In the genomic region with DNA sequence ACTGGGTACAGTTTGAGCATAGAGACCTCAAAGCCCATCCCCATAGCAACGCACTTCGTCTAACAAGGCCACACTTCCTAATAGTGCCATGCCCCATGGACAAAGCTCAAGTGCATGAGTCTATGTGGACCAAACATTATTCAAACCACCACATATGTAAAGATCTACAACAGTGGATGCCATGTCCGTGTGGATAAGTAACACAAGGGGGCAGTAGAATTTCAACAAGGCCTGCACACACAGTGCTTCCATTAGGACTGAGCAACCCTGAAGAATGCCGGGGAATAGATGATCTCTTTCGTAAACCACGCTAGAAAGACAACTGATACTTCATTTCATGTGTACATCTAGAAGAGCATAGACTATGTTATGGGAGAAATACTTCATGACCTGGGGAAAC, we compare ENCODE assay signal across 18 mouse cellular contexts. TPM values are rescaled to one million over a fixed set of nuclear protein-coding genes. Genes with fewer than 3 reads are reported as not detected.
DNase-seq lines count a peak whose midpoint lies in the region; ATAC-seq and TF ChIP-seq lines count a peak whose summit lies in the region.
"Had no signal": no experiment of that assay in that cellular context is flagged by ENCODE, and none has a peak within 500 bp of the region (broad histone marks: within the 10 kb centered on the region; RNA-seq: fewer than 3 reads in every experiment).

No protein-coding gene starts in this region.

- no peak for ATAC-seq in forebrain, postnatal 0 days
- no peak for ATAC-seq in forebrain, embryonic 15.5 days (replicated peaks)
- ATAC-seq in liver, embryonic 11.5 days (replicated peaks; ENCODE audit: low FRiP score) = no peak
- ATAC-seq: forebrain, embryonic 16.5 days had no signal

- no peak overlapping the region for H3K4me2 ChIP-seq in forebrain, postnatal 0 days (ENCODE audit: low read depth)
- no peak overlapping the region for H3K4me2 ChIP-seq in forebrain, embryonic 15.5 days (replicated peaks)
- H3K4me2 ChIP-seq in liver, embryonic 11.5 days = no peak overlapping the region
- H3K4me2 ChIP-seq: heart, embryonic 15.5 days; hindbrain, embryonic 14.5 days had no signal

- no peaks in the 10 kb centered on the region for H3K79me2 ChIP-seq in liver, adult 2 months (ENCODE audit: control insufficient read depth, insufficient read depth, low read length)

- H3K36me3 ChIP-seq in forebrain, postnatal 0 days (ENCODE audit: insufficient read depth) = no peaks in the 10 kb centered on the region
- H3K36me3 ChIP-seq in forebrain, embryonic 15.5 days = no peaks in the 10 kb centered on the region
- no peaks in the 10 kb centered on the region for H3K36me3 ChIP-seq in liver, adult 2 months (ENCODE audit: control insufficient read depth, insufficient read depth, low read length)
- no peaks in the 10 kb centered on the region for H3K36me3 ChIP-seq in liver, embryonic 11.5 days (ENCODE audit: control insufficient read depth, insufficient read depth, low read length)
- H3K36me3 ChIP-seq in E14TG2a.4 (ENCODE audit: insufficient read depth, low read length) = no peaks in the 10 kb centered on the region
- H3K36me3 ChIP-seq: heart, embryonic 15.5 days had no signal

- no peak overlapping the region for H3K4me3 ChIP-seq in forebrain, postnatal 0 days (ENCODE audit: low read depth, low read length)
- H3K4me3 ChIP-seq in forebrain, embryonic 15.5 days = no peak overlapping the region
- H3K4me3 ChIP-seq in liver, adult 2 months (ENCODE audit: insufficient read depth, low read depth, low read length) = no peak overlapping the region
- no peak overlapping the region for H3K4me3 ChIP-seq in liver, embryonic 11.5 days (ENCODE audit: low read depth, low read length)
- no peak overlapping the region for H3K4me3 ChIP-seq in E14TG2a.4 (replicated peaks; ENCODE audit: low read length)
- H3K4me3 ChIP-seq: heart, embryonic 15.5 days; megakaryocyte, embryonic 14.5 days had no signal

- DNase-seq in forebrain, postnatal 0 days = no peak
- peak; percentile 18 for DNase-seq in liver, adult 2 months (ENCODE audit: extremely low read depth, low read depth, low spot score)
- no peak for DNase-seq in liver, embryonic 11.5 days (ENCODE audit: low spot score)
- DNase-seq in embryo, embryonic 10.5 days (ENCODE audit: low spot score) = peak; percentile 19
- DNase-seq in thymus, postnatal 25 days = no peak
- no peak for DNase-seq in spleen, postnatal 4 days (ENCODE audit: low spot score in 2 of 2)
- DNase-seq: adrenal gland, adult 8-10 months; cerebellum, postnatal 14 days; gastrocnemius, postnatal 25 days; kidney, postnatal 10 days; thymus, adult 18-20 months had no signal

- H3K27ac ChIP-seq in forebrain, postnatal 0 days (ENCODE audit: low read depth, low read length) = no peak overlapping the region
- no peak overlapping the region for H3K27ac ChIP-seq in forebrain, embryonic 15.5 days (replicated peaks)
- H3K27ac ChIP-seq in liver, adult 2 months (replicated peaks; ENCODE audit: insufficient read depth, low read depth, low read length) = no peak overlapping the region
- no peak overlapping the region for H3K27ac ChIP-seq in liver, embryonic 11.5 days (ENCODE audit: low read depth, low read length)
- H3K27ac ChIP-seq: heart, embryonic 15.5 days; hindbrain, embryonic 14.5 days had no signal

- WGBS in forebrain, postnatal 0 days = 77% methylated on average over 6 of the region's 6 CpGs
- 82% methylated on average over 6 of the region's 6 CpGs for WGBS in forebrain, embryonic 15.5 days
- 80% methylated on average over 6 of the region's 6 CpGs for WGBS in liver, adult 2 months
- 72% methylated on average over 6 of the region's 6 CpGs for WGBS in liver, embryonic 11.5 days

- peak; percentile 24; the same call in 1 of the 2 replicates for TF ChIP-seq CTCF in forebrain, postnatal 0 days (IDR thresholded peaks at IDR 0.05; ENCODE audit: low read depth)
- TF ChIP-seq CTCF in liver, adult 2 months (IDR thresholded peaks at IDR 0.05; ENCODE audit: low read depth, low read length) = no peak
- peak; percentile 42 for TF ChIP-seq CTCF in E14TG2a.4 (conservative IDR thresholded peaks at IDR 0.05; ENCODE audit: low read length)

- no peaks in the 10 kb centered on the region for H3K9me3 ChIP-seq in forebrain, postnatal 0 days (ENCODE audit: low read length)
- no peaks in the 10 kb centered on the region for H3K9me3 ChIP-seq in forebrain, embryonic 15.5 days
- no peaks in the 10 kb centered on the region for H3K9me3 ChIP-seq in liver, embryonic 11.5 days (ENCODE audit: control insufficient read depth, low read length)
- H3K9me3 ChIP-seq in E14TG2a.4 (ENCODE audit: low read length) = peaks cover 8% of the 10 kb centered on the region
- H3K9me3 ChIP-seq: heart, embryonic 15.5 days had no signal

- H3K4me1 ChIP-seq in forebrain, postnatal 0 days (ENCODE audit: insufficient read depth) = no peaks in the 10 kb centered on the region
- H3K4me1 ChIP-seq in forebrain, embryonic 15.5 days = no peaks in the 10 kb centered on the region
- no peaks in the 10 kb centered on the region for H3K4me1 ChIP-seq in liver, adult 2 months (ENCODE audit: control insufficient read depth, insufficient read depth, low read length)
- no peaks in the 10 kb centered on the region for H3K4me1 ChIP-seq in liver, embryonic 11.5 days (replicated peaks; ENCODE audit: control insufficient read depth, insufficient read depth, low read length)
- no peaks in the 10 kb centered on the region for H3K4me1 ChIP-seq in E14TG2a.4 (replicated peaks; ENCODE audit: low read depth, low read length)
- H3K4me1 ChIP-seq: heart, embryonic 15.5 days had no signal

- H3K9ac ChIP-seq in forebrain, postnatal 0 days = no peak overlapping the region
- no peak overlapping the region for H3K9ac ChIP-seq in forebrain, embryonic 15.5 days (replicated peaks)
- no peak overlapping the region for H3K9ac ChIP-seq in liver, adult 2 months (ENCODE audit: low read depth, low read length)
- no peak overlapping the region for H3K9ac ChIP-seq in liver, embryonic 11.5 days (ENCODE audit: low read depth, low read length)
- H3K9ac ChIP-seq: heart, embryonic 15.5 days; hindbrain, embryonic 14.5 days had no signal

- no peak for TF ChIP-seq POLR2A in liver, adult 2 months (IDR thresholded peaks at IDR 0.05; ENCODE audit: extremely low read depth, insufficient read depth, low read length)

- H3K27me3 ChIP-seq in forebrain, postnatal 0 days (ENCODE audit: insufficient read depth, low read length) = no peaks in the 10 kb centered on the region
- H3K27me3 ChIP-seq in forebrain, embryonic 15.5 days = no peaks in the 10 kb centered on the region
- H3K27me3 ChIP-seq in liver, adult 2 months (ENCODE audit: control insufficient read depth, insufficient read depth, low read length) = no peaks in the 10 kb centered on the region
- H3K27me3 ChIP-seq in liver, embryonic 11.5 days (replicated peaks; ENCODE audit: control insufficient read depth, insufficient read depth, low read length) = no peaks in the 10 kb centered on the region
- no peaks in the 10 kb centered on the region for H3K27me3 ChIP-seq in E14TG2a.4 (ENCODE audit: insufficient read depth, low read length)
- H3K27me3 ChIP-seq: heart, embryonic 15.5 days; megakaryocyte, embryonic 14.5 days had no signal

RNA-seq across cellular contexts. Expression of a gene that starts 21.0 kb away (rescaled TPM):
- total RNA-seq in forebrain, postnatal 0 days (2014; rRNA removed) = 4.3 and 5.2 TPM in 2 replicates
- 1.8 and 3.1 TPM in 2 replicates for polyA plus RNA-seq in forebrain, postnatal 0 days (2015; fragmentation: Nextera tagmentation; extraction: Ambion mirVana)
- 2.2 and 3.0 TPM in 2 replicates for polyA plus RNA-seq in forebrain, embryonic 15.5 days (2015; fragmentation: Nextera tagmentation; extraction: Ambion mirVana)
- 0.20 and 0.37 TPM in 2 replicates for total RNA-seq in liver, adult 2 months (2014; rRNA removed)
- 0.05 and 0.15 TPM in 2 replicates for polyA plus RNA-seq in liver, adult 2 months (2012; rRNA removed)
- polyA plus RNA-seq in liver, embryonic 11.5 days (2014; fragmentation: Nextera tagmentation; extraction: Ambion mirVana) = not detected in 2 replicates
- total RNA-seq: gastrocnemius, postnatal 25 days; neutrophil, adult 5-6 weeks had no signal

Comparison
In these comparisons a context has a peak if more than half of its experiments do, and no peak if none do; other contexts are left out.
1. DNase-seq: peak in liver, adult 2 months (single experiment) and embryo, embryonic 10.5 days (single experiment); none in forebrain, postnatal 0 days (single experiment), liver, embryonic 11.5 days (single experiment), thymus, postnatal 25 days (single experiment) and spleen, postnatal 4 days (0 of 2).